Mouse (Mus musculus): Measurements from ENCODE around the gene Vmn1r36. TPM values are rescaled to one million over a fixed set of nuclear protein-coding genes. Genes with fewer than 3 reads are reported as not detected.
"Not testable (repeated sequence)": the region's sequence is repeated elsewhere in the genome, so short reads cannot be mapped to it uniquely, and the experiment has no call there.

Gene Vmn1r36
- not detected in 2 replicates for polyA plus RNA-seq (2015; fragmentation: Nextera tagmentation; extraction: Ambion mirVana)

DNA sequence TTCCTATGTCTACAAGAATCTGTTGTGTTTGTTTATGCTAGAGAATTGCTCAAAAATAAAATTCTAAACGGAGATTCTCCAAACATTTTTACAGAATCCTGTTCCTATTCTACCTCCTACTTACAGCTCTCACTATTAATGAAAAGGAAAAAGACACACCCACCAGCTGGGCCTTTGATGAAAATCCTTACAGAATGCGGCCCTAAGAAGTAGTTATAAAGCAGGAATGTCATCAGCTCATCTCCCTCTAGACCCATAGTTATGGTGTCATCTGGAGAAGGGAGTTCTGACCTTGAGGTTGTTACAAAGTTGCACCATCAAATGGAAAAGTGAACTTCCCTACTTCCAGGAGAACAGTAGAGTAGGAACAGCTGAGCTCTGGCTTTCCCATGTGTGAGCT, at the start of gene Vmn1r36:
Gene Vmn1r36, minus strand, starts transcription at position 101 of the 400 bp plus-strand sequence.
- H3K4me3 ChIP-seq (ENCODE audit: low read depth, low read length); H3K27me3 ChIP-seq (replicated peaks; ENCODE audit: control insufficient read depth, insufficient read depth, low read length); H3K9ac ChIP-seq (ENCODE audit: low read depth, low read length); H3K9me3 ChIP-seq (ENCODE audit: control insufficient read depth); H3K4me1 ChIP-seq (replicated peaks; ENCODE audit: control insufficient read depth, insufficient read depth, low read length); H3K4me2 ChIP-seq (replicated peaks; ENCODE audit: low read depth); ATAC-seq; H3K27ac ChIP-seq (ENCODE audit: low read depth, low read length); H3K36me3 ChIP-seq (ENCODE audit: control insufficient read depth, insufficient read depth): not testable (repeated sequence)
- 72% methylated on average over 2 of the region's 2 CpGs for WGBS

DNA sequence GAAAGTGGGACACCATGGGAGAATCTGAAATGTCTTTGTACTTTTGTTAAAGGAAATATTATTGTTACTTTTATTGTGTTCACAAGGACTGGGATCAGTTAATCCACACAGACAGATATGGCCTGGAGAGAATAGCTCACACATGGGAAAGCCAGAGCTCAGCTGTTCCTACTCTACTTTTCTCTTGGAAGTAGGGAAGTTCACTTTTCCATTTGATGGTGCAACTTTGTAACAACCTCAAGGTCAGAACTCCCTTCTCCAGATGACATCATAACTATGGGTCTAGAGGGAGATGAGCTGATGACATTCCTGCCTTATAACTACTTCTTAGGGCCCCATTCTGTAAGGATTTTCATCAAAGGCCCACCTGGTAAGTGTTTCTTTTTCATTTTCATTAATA, 10.1 kb upstream of the Vmn1r36 start, which contains the start of gene Vmn1r37:
Gene Vmn1r37, plus strand, starts transcription at position 301 of the 400 bp plus-strand sequence.
- H3K27ac ChIP-seq (ENCODE audit: low read depth, low read length); H3K9me3 ChIP-seq (ENCODE audit: control insufficient read depth); H3K4me1 ChIP-seq (replicated peaks; ENCODE audit: control insufficient read depth, insufficient read depth, low read length); H3K4me2 ChIP-seq (replicated peaks; ENCODE audit: low read depth); H3K27me3 ChIP-seq (replicated peaks; ENCODE audit: control insufficient read depth, insufficient read depth, low read length); H3K36me3 ChIP-seq (ENCODE audit: control insufficient read depth, insufficient read depth); H3K9ac ChIP-seq (ENCODE audit: low read depth, low read length); ATAC-seq; H3K4me3 ChIP-seq (ENCODE audit: low read depth, low read length): not testable (repeated sequence)

DNA sequence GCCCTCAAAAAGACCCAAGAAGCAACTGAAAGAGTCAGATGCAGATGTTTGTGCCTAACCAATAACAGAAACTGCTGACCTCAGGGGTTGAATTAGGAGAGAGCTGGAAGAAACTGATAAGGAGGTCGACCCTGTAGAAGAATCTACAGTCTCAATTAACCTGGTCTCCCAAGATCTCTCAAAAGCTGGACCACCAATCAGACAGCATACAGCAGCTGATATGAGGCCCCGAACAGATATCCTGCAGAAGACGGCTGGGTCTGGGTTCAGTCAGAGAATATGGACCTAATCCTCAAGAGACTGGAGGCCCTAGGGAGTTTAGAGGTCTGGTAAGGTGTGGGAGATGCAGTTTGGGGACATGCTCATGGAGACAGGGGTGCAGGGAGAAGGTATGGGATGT, 5.1 kb downstream of the Vmn1r36 start:
- Histone ChIP-seq H3K4me1 (replicated peaks; ENCODE audit: control insufficient read depth, insufficient read depth, low read length) (no peaks in the 10 kb centered on the region), H3K4me2 (replicated peaks; ENCODE audit: low read depth) (no peak overlapping the region), H3K9ac (ENCODE audit: low read depth, low read length) (no peak overlapping the region), H3K4me3 (ENCODE audit: low read depth, low read length) (no peak overlapping the region), H3K9me3 (ENCODE audit: control insufficient read depth) (no peaks in the 10 kb centered on the region), H3K36me3 (ENCODE audit: control insufficient read depth, insufficient read depth) (no peaks in the 10 kb centered on the region), H3K27ac (ENCODE audit: low read depth, low read length) (no peak overlapping the region), H3K27me3 (replicated peaks; ENCODE audit: control insufficient read depth, insufficient read depth, low read length) (no peaks in the 10 kb centered on the region)
- WGBS, result 78% methylated on average over 3 of the region's 3 CpGs
- ATAC-seq, result no peak
- TF ChIP-seq CTCF (IDR thresholded peaks at IDR 0.05; ENCODE audit: low read depth), result no peak

DNA sequence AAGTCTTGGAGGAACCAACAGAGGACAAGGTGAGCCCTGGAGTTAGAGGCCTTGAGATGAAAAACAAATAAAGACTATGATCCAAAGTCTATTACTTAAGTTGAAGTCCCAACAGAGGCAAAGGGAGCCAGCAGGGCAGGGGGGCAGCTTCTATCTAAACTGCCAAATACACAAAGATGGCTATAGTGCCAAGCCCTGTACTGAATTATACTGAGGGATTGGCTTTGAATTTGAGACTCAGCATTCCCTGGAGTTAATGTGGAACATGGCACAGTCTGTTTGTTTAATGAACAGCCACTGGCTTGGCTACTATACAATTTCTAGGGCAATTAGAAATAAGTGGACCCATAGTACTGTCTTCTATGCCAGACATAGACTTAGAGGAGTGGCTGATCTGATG, 10.1 kb downstream of the Vmn1r36 start:
- Histone ChIP-seq H3K27ac (ENCODE audit: low read depth, low read length) (no peak overlapping the region), H3K9me3 (ENCODE audit: control insufficient read depth) (no peaks in the 10 kb centered on the region), H3K4me1 (replicated peaks; ENCODE audit: control insufficient read depth, insufficient read depth, low read length) (no peaks in the 10 kb centered on the region), H3K4me3 (ENCODE audit: low read depth, low read length) (no peak overlapping the region), H3K36me3 (ENCODE audit: control insufficient read depth, insufficient read depth) (no peaks in the 10 kb centered on the region), H3K9ac (ENCODE audit: low read depth, low read length) (no peak overlapping the region), H3K27me3 (replicated peaks; ENCODE audit: control insufficient read depth, insufficient read depth, low read length) (no peaks in the 10 kb centered on the region), H3K4me2 (replicated peaks; ENCODE audit: low read depth) (no peak overlapping the region)
- no peak for ATAC-seq
- TF ChIP-seq CTCF (IDR thresholded peaks at IDR 0.05; ENCODE audit: low read depth), result no peak

DNA sequence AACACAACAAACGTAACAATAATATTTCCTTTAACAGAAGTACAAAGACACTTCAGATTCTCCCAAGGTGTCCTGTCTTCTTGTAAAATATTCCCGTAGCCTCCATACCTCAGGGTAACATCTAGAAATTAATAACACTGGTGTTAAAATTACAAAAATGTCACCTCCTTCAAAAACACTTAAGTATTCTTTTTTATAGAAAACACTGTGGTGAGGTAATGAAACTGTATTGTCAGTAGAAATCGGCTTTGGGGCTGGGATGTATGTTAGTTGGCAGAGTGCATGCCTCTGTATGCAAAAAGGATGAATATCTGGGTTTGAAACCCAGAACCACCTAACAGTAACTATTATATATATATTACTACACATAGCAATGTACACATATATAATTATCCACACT, 33.2 kb downstream of the Vmn1r36 start, which contains the start of gene Vmn1r35:
Gene Vmn1r35, minus strand, starts transcription at position 101 of the 400 bp plus-strand sequence.
- Histone ChIP-seq H3K4me3 (ENCODE audit: low read depth, low read length) (no peak within 1 kb of the TSS), H3K27ac (ENCODE audit: low read depth, low read length) (no peak within 1 kb of the TSS), H3K9ac (ENCODE audit: low read depth, low read length) (no peak within 1 kb of the TSS), H3K9me3 (ENCODE audit: control insufficient read depth) (no peaks in the 10 kb centered on the region), H3K27me3 (replicated peaks; ENCODE audit: control insufficient read depth, insufficient read depth, low read length) (no peaks in the 10 kb centered on the region), H3K4me2 (replicated peaks; ENCODE audit: low read depth) (no peak within 1 kb of the TSS), H3K4me1 (replicated peaks; ENCODE audit: control insufficient read depth, insufficient read depth, low read length) (no peaks in the 10 kb centered on the region), H3K36me3 (ENCODE audit: control insufficient read depth, insufficient read depth) (no peaks in the 10 kb centered on the region)
- no peak for TF ChIP-seq CTCF (IDR thresholded peaks at IDR 0.05; ENCODE audit: low read depth)
- 85% methylated on average over 3 of the region's 3 CpGs for whole genome bisulfite sequencing
- no peak for ATAC-seq

Other genes with a start within 250 kb of the Vmn1r36 start
- gene Mad2l1, start 183.8 kb downstream of the Vmn1r36 start, polyA plus RNA-seq (2015; fragmentation: Nextera tagmentation; extraction: Ambion mirVana), result 30.5 and 36.4 TPM in 2 replicates
- not detected in 2 replicates for gene Vmn1r32, start 159.1 kb downstream of the Vmn1r36 start, polyA plus RNA-seq (2015; fragmentation: Nextera tagmentation; extraction: Ambion mirVana)
- not detected in 2 replicates for gene Vmn1r33, start 100.9 kb downstream of the Vmn1r36 start, polyA plus RNA-seq (2015; fragmentation: Nextera tagmentation; extraction: Ambion mirVana)
- gene Vmn1r34, start 75.3 kb downstream of the Vmn1r36 start, polyA plus RNA-seq (2015; fragmentation: Nextera tagmentation; extraction: Ambion mirVana), result not detected in 2 replicates
- not detected in 2 replicates for gene Vmn1r35, start 33.3 kb downstream of the Vmn1r36 start, polyA plus RNA-seq (2015; fragmentation: Nextera tagmentation; extraction: Ambion mirVana)
- not detected in 2 replicates for gene Vmn1r37, start 10.2 kb upstream of the Vmn1r36 start, polyA plus RNA-seq (2015; fragmentation: Nextera tagmentation; extraction: Ambion mirVana)
- not detected in 2 replicates for gene Vmn1r38, start 63.5 kb upstream of the Vmn1r36 start, polyA plus RNA-seq (2015; fragmentation: Nextera tagmentation; extraction: Ambion mirVana)
- gene Vmn1r39, start 91.4 kb upstream of the Vmn1r36 start, polyA plus RNA-seq (2015; fragmentation: Nextera tagmentation; extraction: Ambion mirVana), result not detected in 2 replicates
- 265 and 271 TPM in 2 replicates for gene Gng12, start 177.2 kb upstream of the Vmn1r36 start, polyA plus RNA-seq (2015; fragmentation: Nextera tagmentation; extraction: Ambion mirVana)